Mouse (Mus musculus) CH12.LX (cell line): ENCODE measurements around the gene Scrn1. TPM values are rescaled to one million over a fixed set of nuclear protein-coding genes. Genes with fewer than 3 reads are reported as not detected.

Source experiments
- DNase-seq: peaks from one replicate; pipeline ENCODE4 v3.0.0-alpha.2; 2013; ENCODE audit errors: extremely low read depth
- H3K27ac ChIP-seq: 2 replicates; pipeline ENCODE4 v1.5.1; 2012; ENCODE audit warnings: low read depth, mild to moderate bottlenecking, control low read depth, moderate library complexity; ENCODE audit not compliant: insufficient read depth
- H3K27me3 ChIP-seq: replicated peaks from 2 replicates; pipeline ENCODE3; 2012; ENCODE audit warnings: inconsistent platforms
- H3K36me3 ChIP-seq, 2 experiments: replicated peaks in 1 of 2; 2 replicates each; pipeline versions ENCODE3 to v1.6.1; 2012; ENCODE audit warnings: inconsistent platforms in 1 of 2, low read length in 1 of 2, mild to moderate bottlenecking in 1 of 2, mixed read lengths in 1 of 2, moderate library complexity in 1 of 2; ENCODE audit not compliant: control insufficient read depth in 1 of 2, insufficient read depth in 1 of 2
- H3K4me1 ChIP-seq, 2 experiments: 2 replicates each; pipeline ENCODE4 v1.6.1; 2012; ENCODE audit warnings: inconsistent platforms in 1 of 2, moderate library complexity in 1 of 2; ENCODE audit not compliant: insufficient read depth in 2 of 2, control insufficient read depth in 1 of 2
- H3K4me2 ChIP-seq: 2 replicates; pipeline ENCODE4 v1.6.1; 2012; ENCODE audit warnings: low read depth, mild to moderate bottlenecking, control low read depth; ENCODE audit not compliant: poor library complexity, insufficient read depth, severe bottlenecking
- H3K4me3 ChIP-seq, 3 experiments: fragments of 150-350 bp in 1 of 3; sonication (generic) in 1 of 3; replicated peaks in 1 of 3; 2 replicates each; pipeline versions ENCODE3 to v1.5.1; 2011 to 2012; ENCODE audit warnings: low read depth in 2 of 3, low read length in 2 of 3, mild to moderate bottlenecking in 2 of 3, moderate library complexity in 2 of 3, control low read depth in 1 of 3, improper control_type of control experiment in 1 of 3, inconsistent platforms in 1 of 3, mixed read lengths in 1 of 3; ENCODE audit not compliant: poor library complexity in 1 of 3
- H3K79me2 ChIP-seq: replicated peaks from 2 replicates; pipeline ENCODE4 v1.6.1; 2012; ENCODE audit warnings: mild to moderate bottlenecking, moderate library complexity; ENCODE audit not compliant: control insufficient read depth, poor library complexity, insufficient read depth, severe bottlenecking; ENCODE audit errors: extremely low read depth
- H3K9ac ChIP-seq: 2 replicates; pipeline ENCODE4 v1.6.1; 2012; ENCODE audit warnings: low read depth, mild to moderate bottlenecking, control low read depth, moderate library complexity; ENCODE audit not compliant: insufficient read depth
- H3K9me3 ChIP-seq: replicated peaks from 2 replicates; pipeline ENCODE3; 2012; ENCODE audit warnings: low read length, inconsistent platforms, mixed read lengths
- BHLHE40 ChIP-seq: IDR thresholded peaks from 2 replicates; pipeline ENCODE4 v1.6.1; 2011; ENCODE audit warnings: mild to moderate bottlenecking, low read depth, low read length, improper control_type of control experiment
- CHD2 ChIP-seq: IDR thresholded peaks from 2 replicates; pipeline ENCODE4 v1.6.1; 2011; ENCODE audit warnings: low read length, improper control_type of control experiment
- ELF1 ChIP-seq: IDR thresholded peaks from 2 replicates; pipeline ENCODE4 v1.6.1; 2014; ENCODE audit warnings: low read depth, mild to moderate bottlenecking, inconsistent platforms, low read length, improper control_type of control experiment
- EP300 ChIP-seq: IDR thresholded peaks from 2 replicates; pipeline ENCODE4 v1.6.1; 2011; ENCODE audit warnings: low read length, improper control_type of control experiment
- JUN ChIP-seq: IDR thresholded peaks from 2 replicates; pipeline ENCODE4 v1.6.1; 2011; ENCODE audit warnings: low read depth, mild to moderate bottlenecking, low read length, improper control_type of control experiment, moderate library complexity; ENCODE audit not compliant: insufficient read depth
- JUND ChIP-seq: conservative IDR thresholded peaks from 2 replicates; pipeline ENCODE4 v1.6.1; 2011; ENCODE audit warnings: low read depth, low read length, improper control_type of control experiment
- KAT2A ChIP-seq: IDR thresholded peaks from 2 replicates; pipeline ENCODE4 v1.6.1; 2012; ENCODE audit warnings: low read length, improper control_type of control experiment, inconsistent platforms; ENCODE audit not compliant: insufficient replicate concordance
- MAFK ChIP-seq: IDR thresholded peaks from 2 replicates; pipeline ENCODE4 v1.6.1; 2011; ENCODE audit warnings: low read length, improper control_type of control experiment; ENCODE audit not compliant: insufficient replicate concordance
- MAX ChIP-seq: IDR thresholded peaks from 2 replicates; pipeline ENCODE4 v1.6.1; 2011; ENCODE audit warnings: low read length, improper control_type of control experiment
- MEF2A ChIP-seq: IDR thresholded peaks from 2 replicates; pipeline ENCODE4 v1.6.1; 2014; ENCODE audit warnings: low read depth, mild to moderate bottlenecking, inconsistent platforms, low read length, improper control_type of control experiment, borderline replicate concordance
- MXI1 ChIP-seq: IDR thresholded peaks from 2 replicates; pipeline ENCODE4 v1.6.1; 2011; ENCODE audit warnings: mild to moderate bottlenecking, low read depth, low read length, improper control_type of control experiment
- MYC ChIP-seq: IDR thresholded peaks from 2 replicates; pipeline ENCODE4 v1.6.1; 2011; ENCODE audit warnings: low read depth, mild to moderate bottlenecking, improper control_type of control experiment, low read length
- PAX5 ChIP-seq: IDR thresholded peaks from 2 replicates; pipeline ENCODE4 v1.6.1; 2012; ENCODE audit warnings: low read length, inconsistent platforms, mixed read lengths
- POLR2A ChIP-seq: IDR thresholded peaks from 2 replicates; pipeline ENCODE4 v1.6.1; 2011; ENCODE audit warnings: low read depth, mild to moderate bottlenecking, improper control_type of control experiment, low read length
- POLR2AphosphoS2 ChIP-seq: IDR thresholded peaks from 2 replicates; pipeline ENCODE4 v1.6.1; 2011; ENCODE audit warnings: low read depth, low read length, improper control_type of control experiment
- RAD21 ChIP-seq: IDR thresholded peaks from 2 replicates; pipeline ENCODE4 v1.6.1; 2011; ENCODE audit warnings: low read depth, mild to moderate bottlenecking, low read length, improper control_type of control experiment, moderate library complexity
- RCOR1 ChIP-seq: conservative IDR thresholded peaks from 2 replicates; pipeline ENCODE4 v1.6.1; 2012; ENCODE audit warnings: low read depth, mild to moderate bottlenecking, inconsistent platforms, low read length, improper control_type of control experiment
- TBP ChIP-seq: conservative IDR thresholded peaks from 2 replicates; pipeline ENCODE4 v1.6.1; 2011; ENCODE audit warnings: low read depth, low read length, improper control_type of control experiment
- UBTF ChIP-seq: IDR thresholded peaks from 2 replicates; pipeline ENCODE4 v1.6.1; 2012; ENCODE audit warnings: low read depth, mild to moderate bottlenecking, inconsistent platforms, low read length, improper control_type of control experiment, moderate library complexity
- USF1 ChIP-seq: IDR thresholded peaks from 2 replicates; pipeline ENCODE4 v1.6.1; 2014; ENCODE audit warnings: low read depth, mild to moderate bottlenecking, inconsistent platforms, low read length, improper control_type of control experiment
- USF2 ChIP-seq: conservative IDR thresholded peaks from 2 replicates; pipeline ENCODE4 v1.6.1; 2011; ENCODE audit warnings: low read depth, low read length, improper control_type of control experiment
- ZMIZ1 ChIP-seq: IDR thresholded peaks from 2 replicates; pipeline ENCODE4 v1.6.1; 2012; ENCODE audit warnings: low read depth, mild to moderate bottlenecking, inconsistent platforms, low read length, improper control_type of control experiment
- ZNF384 ChIP-seq: IDR thresholded peaks from 2 replicates; pipeline ENCODE4 v1.6.1; 2012; ENCODE audit warnings: low read depth, low read length, improper control_type of control experiment, inconsistent platforms
- dilution Hi-C: fragments of 300-500 bp; cut with MboI; formaldehyde crosslinking; loops from 2 replicates; pipeline ENCODE4 v1.14.3; 2020; ENCODE audit warnings: low sequenced_read_pairs; ENCODE audit not compliant: extremely low pct_unique_long_range_greater_than_20kb, extremely low pct_ligation_motif_present
- in situ Hi-C: fragments of 300-500 bp; cut with MboI; formaldehyde crosslinking; loops from 3 replicates; pipeline ENCODE4 v1.14.3; 2019; ENCODE audit warnings: low sequenced_read_pairs, low pct_ligation_motif_present, low pct_unique_long_range_greater_than_20kb, mixed read lengths
- polyA plus RNA-seq: library from polyadenylated mRNA; unstranded; fragments of >175 nt; gene quantifications from 2 replicates; pipeline ENCODE4 v1.2.1, GENCODE M21; 2012; ENCODE audit warnings: low read depth; ENCODE audit not compliant: insufficient read length
- total RNA-seq, 2 experiments: library from RNA; depleted of rRNA; stranded (reverse); fragments of 300-350 nt in 1 of 2; fragments of >200 nt in 1 of 2; gene quantifications; 2 replicates each; pipeline ENCODE4 v1.2.3; 2012 to 2014

Gene Scrn1
- total and polyA plus RNA-seq, 3 experiments = 0.04 TPM; not detected in 2

DNA sequence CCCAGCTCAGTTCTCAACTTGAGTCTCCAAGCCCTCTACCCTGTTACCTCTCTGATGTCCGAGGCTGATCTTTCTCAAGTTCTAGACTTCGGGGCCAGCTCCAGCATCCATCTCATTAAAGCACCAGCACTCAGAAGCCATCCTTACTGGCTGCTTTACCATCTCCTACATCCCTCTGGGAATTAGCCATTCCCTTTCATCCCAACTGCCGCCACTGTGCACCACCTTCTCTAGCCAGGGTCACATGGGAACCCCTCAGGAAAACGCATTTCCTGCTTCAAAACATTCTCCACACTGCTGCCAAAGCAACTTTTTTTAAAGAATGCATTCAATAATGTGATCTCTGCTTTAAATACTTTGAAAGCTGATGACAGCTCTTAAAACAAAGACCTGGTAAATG, 17.0 kb downstream of the Scrn1 start:
- H3K4me1 ChIP-seq = peaks cover 0 to 24% of the 10 kb centered on the region in 2 experiments; a peak in 2 of 4 replicates
- no peak overlapping the region for H3K27ac ChIP-seq
- no peak overlapping the region for H3K9ac ChIP-seq
- H3K79me2 ChIP-seq = no peaks in the 10 kb centered on the region
- H3K4me2 ChIP-seq = no peak overlapping the region
- DNase-seq = no peak
- in situ Hi-C loops (no loop called here), dilution Hi-C loops (no loop called here)
- no peaks in the 10 kb centered on the region for H3K27me3 ChIP-seq
- H3K9me3 ChIP-seq = no peaks in the 10 kb centered on the region
- no peak overlapping the region for H3K4me3 ChIP-seq
- TF ChIP-seq ELF1 (no peak), POLR2A (no peak), MAFK (no peak)
- no peaks in the 10 kb centered on the region for H3K36me3 ChIP-seq

DNA sequence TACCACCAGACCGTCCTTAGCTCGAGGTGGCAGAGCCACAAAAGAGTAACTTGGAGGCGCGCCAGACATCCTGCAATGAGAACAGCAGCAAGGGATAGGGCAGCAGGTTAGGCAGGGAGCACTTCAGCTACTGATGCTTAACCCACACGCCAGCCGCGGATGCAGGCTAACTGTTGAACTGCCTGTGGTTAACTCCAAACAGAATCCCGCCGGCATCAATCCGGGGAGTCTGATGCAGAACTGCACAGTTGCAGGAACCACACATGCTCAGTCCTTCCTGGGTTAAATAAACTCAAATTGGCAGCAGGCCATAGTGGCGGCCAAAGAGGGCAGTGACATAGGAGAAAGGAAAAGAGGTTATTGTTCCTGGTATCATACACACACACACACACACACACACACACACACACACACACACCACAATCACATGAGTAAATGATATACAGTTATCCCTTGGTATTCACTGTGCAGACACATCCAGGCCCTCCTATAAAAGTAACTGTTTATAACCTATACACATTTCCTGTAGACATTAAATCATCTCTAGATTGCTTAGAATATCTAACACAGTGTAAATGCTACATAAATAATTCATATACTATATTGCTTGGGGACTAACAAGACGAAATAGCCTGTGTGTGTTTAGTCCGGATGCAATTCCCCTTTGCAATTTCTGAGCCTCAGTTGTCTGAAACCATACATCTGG, 17.8 kb downstream of the Scrn1 start:
- no peaks in the 10 kb centered on the region for H3K36me3 ChIP-seq
- H3K27ac ChIP-seq = no peak overlapping the region
- H3K9me3 ChIP-seq = peaks cover 5% of the 10 kb centered on the region
- H3K4me2 ChIP-seq = no peak overlapping the region
- H3K9ac ChIP-seq = no peak overlapping the region
- peaks cover 2 to 15% of the 10 kb centered on the region in 2 experiments; a peak in 2 of 4 replicates for H3K4me1 ChIP-seq
- H3K27me3 ChIP-seq = no peaks in the 10 kb centered on the region
- TF ChIP-seq BHLHE40 (no peak), MAX (no peak), CHD2 (no peak), TBP (no peak), JUND (no peak)
- TF ChIP-seq, all 38 proteins: peak for 0
- in situ Hi-C loops (no loop called here), dilution Hi-C loops (no loop called here)
- no peak for DNase-seq
- no peaks in the 10 kb centered on the region for H3K79me2 ChIP-seq
- no peak overlapping the region for H3K4me3 ChIP-seq

- Histone ChIP-seq H3K27me3 (no peaks in the 10 kb centered on the region), H3K36me3 (no peaks in the 10 kb centered on the region), H3K9me3 (peaks cover 10% of the 10 kb centered on the region), H3K4me3 (no peak overlapping the region), H3K27ac (no peak overlapping the region), H3K9ac (no peak overlapping the region), H3K4me2 (no peak overlapping the region), H3K4me1 (peaks cover 5 to 18% of the 10 kb centered on the region in 2 experiments), H3K79me2 (no peaks in the 10 kb centered on the region)
- TF ChIP-seq ZMIZ1 (no peak), MXI1 (no peak), PAX5 (no peak), KAT2A (no peak), MEF2A (no peak), ELF1 (no peak), TBP (no peak), JUN (no peak), RCOR1 (no peak), CHD2 (no peak), USF1 (no peak), MYC (no peak), MAFK (no peak), USF2 (no peak), ZNF384 (no peak), POLR2AphosphoS2 (no peak), UBTF (no peak), EP300 (no peak), RAD21 (no peak)
- in situ Hi-C loops = no loop called here
- peak; percentile 37 for DNase-seq
- dilution Hi-C loops = no loop called here
Observed at GRCm38 (mm10) chr6:54543646-54544045, 22.6 kb downstream of the Scrn1 start.
